Mouse (Mus musculus): ENCODE measurements around the gene Uvrag.

DNA sequence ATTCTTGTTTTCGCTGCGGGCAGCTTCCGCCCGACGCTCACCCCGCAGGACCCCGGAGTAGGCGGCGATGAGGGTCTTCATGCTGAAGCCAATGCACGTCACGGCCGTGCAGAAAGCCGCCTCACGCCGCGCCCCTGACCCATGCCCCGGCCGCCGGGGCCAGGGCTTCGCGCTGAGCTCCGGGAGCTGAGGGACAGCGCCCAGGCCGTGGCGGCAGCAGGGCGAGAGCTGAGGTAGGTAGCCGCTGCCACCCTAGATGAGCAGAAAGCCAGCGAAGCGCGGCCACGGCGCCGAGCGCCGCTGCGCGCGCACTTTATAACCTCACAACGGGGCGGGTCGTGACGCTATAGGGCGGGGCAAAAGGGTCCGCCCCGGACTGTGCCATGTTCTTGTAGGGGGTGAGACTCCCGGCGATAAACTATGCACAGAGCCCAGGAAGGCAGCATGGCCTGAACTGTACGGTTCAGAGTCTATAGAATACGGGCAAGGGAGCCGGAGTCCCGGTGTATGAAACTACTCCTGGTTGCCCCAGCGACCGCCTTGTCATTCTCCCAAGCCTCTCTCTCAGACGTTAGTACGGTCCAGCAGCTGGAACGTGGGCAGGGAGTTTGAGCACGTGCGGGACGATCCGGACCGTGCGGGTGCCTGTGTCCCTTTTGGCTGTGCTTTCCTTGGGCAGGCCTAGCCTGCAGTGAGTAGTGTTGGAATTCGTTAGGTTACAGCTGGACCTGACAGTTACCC is 41.7 kb upstream of the Uvrag start, which contains the start of gene Dgat2:
- no peak for TF ChIP-seq GATA1 (IDR thresholded peaks at IDR 0.05; ENCODE audit: borderline replicate concordance, low read length)
- TF ChIP-seq FLI1 (IDR thresholded peaks at IDR 0.05; ENCODE audit: low read length), result no peak
